9 mouse cellular contexts compared by ENCODE assay signal in genomic region chr13:29356158-29356485, GRCm38 (mm10).
DNase-seq lines count a peak whose midpoint lies in the region; ATAC-seq lines count a peak whose summit lies in the region.
"Had no signal": no experiment of that assay in that cellular context is flagged by ENCODE, and none has a peak within 500 bp of the region (broad histone marks: within the 10 kb centered on the region; RNA-seq: fewer than 3 reads in every experiment).

No protein-coding gene starts in this region.

- no peak overlapping the region for H3K9ac ChIP-seq in lung, embryonic 15.5 days
- 0 out of 2 replicates have a peak overlapping the region, but pooled peaks have one; percentile 11 for H3K9ac ChIP-seq in embryonic facial prominence, embryonic 13.5 days
- H3K9ac ChIP-seq in neural tube, embryonic 12.5 days = no peak overlapping the region

- DNase-seq in lung, postnatal 4 days = no peak
- peak; percentile 26 for DNase-seq in heart, postnatal 4 days
- DNase-seq in urinary bladder, postnatal 4 days (ENCODE audit: low spot score in 2 of 2) = no peak
- no peak for DNase-seq in thymus, postnatal 25 days
- no peak for DNase-seq in Muller cell, postnatal 12 days (ENCODE audit: inconsistent ontology term)

- WGBS in lung, embryonic 15.5 days = 45% methylated on average over 10 of the region's 10 CpGs
- WGBS in embryonic facial prominence, embryonic 13.5 days = 37% methylated on average over 10 of the region's 10 CpGs
- WGBS in neural tube, embryonic 12.5 days = 28% methylated on average over 10 of the region's 10 CpGs

- H3K4me3 ChIP-seq in lung, embryonic 15.5 days = no peak overlapping the region
- H3K4me3 ChIP-seq in embryonic facial prominence, embryonic 13.5 days = no peak overlapping the region
- H3K4me3 ChIP-seq in neural tube, embryonic 12.5 days = no peak overlapping the region
- H3K4me3 ChIP-seq: myocyte had no signal

- no peaks in the 10 kb centered on the region for H3K27me3 ChIP-seq in lung, embryonic 15.5 days
- no peaks in the 10 kb centered on the region for H3K27me3 ChIP-seq in embryonic facial prominence, embryonic 13.5 days
- no peaks in the 10 kb centered on the region for H3K27me3 ChIP-seq in neural tube, embryonic 12.5 days (replicated peaks)

- ATAC-seq in lung, embryonic 15.5 days (ENCODE audit: borderline replicate concordance, extremely low read depth, low FRiP score, low TSS enrichment) = peak; percentile 46; the same call in 1 of the 2 replicates
- ATAC-seq in embryonic facial prominence, embryonic 13.5 days (ENCODE audit: insufficient number of reproducible peaks, insufficient read depth, low FRiP score, low TSS enrichment, low read depth) = no peak
- no peak for ATAC-seq in neural tube, embryonic 12.5 days (ENCODE audit: low FRiP score, low read depth)

- no peak overlapping the region for H3K27ac ChIP-seq in lung, embryonic 15.5 days
- H3K27ac ChIP-seq in embryonic facial prominence, embryonic 13.5 days = no peak overlapping the region
- H3K27ac ChIP-seq in neural tube, embryonic 12.5 days = no peak overlapping the region

- H3K9me3 ChIP-seq in lung, embryonic 15.5 days = no peaks in the 10 kb centered on the region
- no peaks in the 10 kb centered on the region for H3K9me3 ChIP-seq in embryonic facial prominence, embryonic 13.5 days
- H3K9me3 ChIP-seq in neural tube, embryonic 12.5 days = no peaks in the 10 kb centered on the region

- H3K4me1 ChIP-seq in lung, embryonic 15.5 days = peaks cover 16% of the 10 kb centered on the region
- H3K4me1 ChIP-seq in embryonic facial prominence, embryonic 13.5 days = peaks cover 25% of the 10 kb centered on the region
- peaks cover 19% of the 10 kb centered on the region for H3K4me1 ChIP-seq in neural tube, embryonic 12.5 days

- H3K36me3 ChIP-seq in lung, embryonic 15.5 days = no peaks in the 10 kb centered on the region
- no peaks in the 10 kb centered on the region for H3K36me3 ChIP-seq in embryonic facial prominence, embryonic 13.5 days
- H3K36me3 ChIP-seq in neural tube, embryonic 12.5 days = no peaks in the 10 kb centered on the region

- H3K4me2 ChIP-seq in lung, embryonic 15.5 days = no peak overlapping the region
- H3K4me2 ChIP-seq in embryonic facial prominence, embryonic 13.5 days = no peak overlapping the region
- 0 out of 2 replicates have a peak overlapping the region, but pooled peaks have one; percentile 16 for H3K4me2 ChIP-seq in neural tube, embryonic 12.5 days (replicated peaks)
